Mouse (Mus musculus) megakaryocyte-erythroid progenitor cell, adult 5 weeks (primary cell): ENCODE data around the gene Lrrtm3. TPM values are rescaled to one million over a fixed set of nuclear protein-coding genes. Genes with fewer than 3 reads are reported as not detected.

Source experiments
- polyA plus RNA-seq: library from polyadenylated mRNA; stranded (reverse); fragments of >175 nt; gene quantifications from 2 replicates; pipeline ENCODE4 v1.2.3, GENCODE M21; 2012

The Lrrtm3 gene
- polyA plus RNA-seq = not detected in 2 replicates

DNA sequence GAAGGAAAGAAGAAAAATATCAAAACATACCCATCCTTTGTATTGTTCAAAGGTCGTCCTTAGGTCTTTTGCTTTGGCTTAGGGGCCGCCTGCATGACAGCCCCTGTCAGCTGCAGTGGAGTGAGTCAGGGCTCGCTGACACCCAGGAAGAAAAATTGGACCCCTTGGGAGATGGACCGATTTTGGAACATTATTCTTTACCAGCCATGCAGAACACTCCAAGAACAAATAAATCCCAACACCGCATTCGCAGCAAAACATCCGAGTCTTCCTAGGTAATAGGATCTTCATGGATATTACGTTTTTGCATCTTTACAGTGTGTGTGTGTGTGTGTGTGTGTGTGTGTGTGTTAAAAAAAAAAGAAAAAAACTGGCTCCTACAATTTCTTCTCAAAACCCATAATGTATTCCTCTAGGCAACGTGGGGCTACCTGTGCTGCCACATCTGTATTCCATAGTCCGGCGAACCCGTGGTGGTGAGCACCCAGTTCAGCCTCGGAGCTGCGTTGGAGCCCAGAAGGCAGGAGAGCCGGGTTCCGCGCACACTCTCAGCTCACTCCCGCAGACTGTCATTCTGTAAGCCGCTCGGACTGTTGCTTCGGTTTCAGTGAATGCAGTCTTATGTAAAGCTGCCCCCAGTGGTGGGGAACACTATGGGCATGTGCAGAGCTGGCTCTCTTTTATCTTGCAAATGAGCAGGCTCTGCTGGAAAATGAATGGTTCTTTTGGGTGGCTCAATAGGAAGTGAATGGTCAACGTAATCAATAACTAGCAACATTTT lies at the start of gene Lrrtm3:
Gene Lrrtm3 (minus strand): TSS at position 598 of the 781 bp plus-strand sequence.

DNA sequence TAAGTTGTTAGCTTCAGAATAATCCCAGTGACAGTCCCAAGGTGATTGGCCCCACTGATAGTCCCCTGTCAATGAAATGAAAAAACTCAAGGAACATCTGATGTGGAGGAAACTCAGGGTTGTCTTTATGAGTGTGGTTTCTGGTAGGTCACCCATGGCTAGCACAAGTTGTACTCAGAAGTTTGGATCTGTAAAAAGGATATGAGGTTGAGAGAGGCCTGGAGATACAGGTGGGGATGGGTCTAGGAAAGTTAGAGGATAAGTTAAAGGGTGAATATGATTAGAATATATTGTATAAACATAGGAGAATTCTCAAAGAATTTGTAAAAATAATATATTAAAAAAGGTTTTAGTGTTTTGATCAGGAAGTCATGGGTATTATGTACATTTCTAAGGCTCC lies 162.7 kb downstream of the Lrrtm3 start, which contains the start of gene Gm10118:
Gene Gm10118 (minus strand): TSS at position 101 of the 400 bp plus-strand sequence.

Other genes starting within 250 kb of the Lrrtm3 start
- 0.04 TPM in 1 of 2 replicates, not detected in the other for gene Gm10118, start 162.8 kb downstream of the Lrrtm3 start, polyA plus RNA-seq